Comparison of ENCODE assay signal across 8 mouse cellular contexts in the genomic region with DNA sequence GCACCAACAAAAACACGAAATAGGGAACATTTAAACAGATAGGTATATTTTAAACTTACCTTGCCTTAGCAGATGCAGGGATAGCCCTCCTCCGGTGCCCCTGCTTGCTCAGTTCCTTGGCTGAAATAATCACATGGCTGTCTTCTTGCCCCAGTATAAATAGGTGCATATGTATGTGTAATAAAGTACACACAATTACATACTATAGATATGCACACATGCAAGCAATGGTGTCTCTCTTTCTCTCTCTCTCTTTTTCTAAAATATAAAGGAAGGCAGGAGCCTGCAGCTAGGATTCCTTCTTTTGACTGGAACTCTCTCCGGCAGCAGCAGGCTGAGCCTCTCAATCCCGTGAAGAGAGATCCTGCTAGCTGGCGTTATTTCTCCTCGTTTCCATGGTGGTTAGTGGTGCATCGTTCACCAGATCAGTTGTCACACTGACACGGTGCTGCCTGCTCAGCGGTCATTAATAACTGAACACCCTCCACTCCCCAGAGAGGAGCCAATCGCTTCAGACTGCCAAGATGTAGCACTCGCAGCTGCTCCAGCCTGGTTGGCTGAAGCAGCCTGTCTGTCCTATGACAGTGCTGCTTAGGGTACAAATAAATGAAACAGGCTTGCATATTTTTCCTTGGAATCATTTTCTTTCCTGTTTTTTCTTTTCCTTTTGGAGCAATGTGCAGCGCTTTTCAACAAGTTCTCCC. TPM values are rescaled to one million over a fixed set of nuclear protein-coding genes. Genes with fewer than 3 reads are reported as not detected.
A peak's percentile ranks its signal among the peaks of the same experiment; 100 is the strongest.
DNase-seq lines count a peak whose midpoint lies in the region; ATAC-seq lines count a peak whose summit lies in the region.

No protein-coding gene starts in this region.

- H3K4me1 ChIP-seq in hindbrain, embryonic 11.5 days (replicated peaks; ENCODE audit: control insufficient read depth, insufficient read depth, low read length): no peaks in the 10 kb centered on the region
- peaks cover 24% of the 10 kb centered on the region; the same call in 1 of the 2 replicates for H3K4me1 ChIP-seq in lung, embryonic 15.5 days

- H3K4me2 ChIP-seq in hindbrain, embryonic 11.5 days (replicated peaks; ENCODE audit: low read depth, low read length): peak overlapping the region; percentile 45
- H3K4me2 ChIP-seq in lung, embryonic 15.5 days: peak overlapping the region; percentile 63

- H3K9ac ChIP-seq in hindbrain, embryonic 11.5 days (ENCODE audit: low read depth, low read length): peak overlapping the region; percentile 67
- H3K9ac ChIP-seq in lung, embryonic 15.5 days: peak overlapping the region; percentile 43

- peak overlapping the region; percentile 38 for H3K4me3 ChIP-seq in hindbrain, embryonic 11.5 days (ENCODE audit: low read depth, low read length)
- peak overlapping the region; percentile 47 for H3K4me3 ChIP-seq in lung, embryonic 15.5 days

- H3K27me3 ChIP-seq in hindbrain, embryonic 11.5 days (ENCODE audit: control insufficient read depth, insufficient read depth, low read length): no peaks in the 10 kb centered on the region
- H3K27me3 ChIP-seq in lung, embryonic 15.5 days: no peaks in the 10 kb centered on the region

- H3K9me3 ChIP-seq in hindbrain, embryonic 11.5 days (ENCODE audit: control insufficient read depth, low read length): no peaks in the 10 kb centered on the region
- no peaks in the 10 kb centered on the region for H3K9me3 ChIP-seq in lung, embryonic 15.5 days

- H3K36me3 ChIP-seq in hindbrain, embryonic 11.5 days (ENCODE audit: control insufficient read depth, insufficient read depth, low read length): no peaks in the 10 kb centered on the region
- no peaks in the 10 kb centered on the region for H3K36me3 ChIP-seq in lung, embryonic 15.5 days

- WGBS in hindbrain, embryonic 11.5 days: 14% methylated on average over 12 of the region's 12 CpGs
- 9% methylated on average over 12 of the region's 12 CpGs for WGBS in lung, embryonic 15.5 days

- ATAC-seq in hindbrain, embryonic 11.5 days (ENCODE audit: low FRiP score): peak; percentile 87
- ATAC-seq in lung, embryonic 15.5 days (ENCODE audit: borderline replicate concordance, extremely low read depth, low FRiP score, low TSS enrichment): peak; percentile 97

- DNase-seq in ZHBTc4 (ENCODE audit: low read depth, low spot score): peak; percentile 8
- DNase-seq in cerebellum, adult 9-10 months: peak; percentile 83
- DNase-seq in frontal cortex, postnatal 10 days (ENCODE audit: low spot score in 2 of 2): peak; percentile 76 to 80
- peak; percentile 71 for DNase-seq in hindbrain, embryonic 11.5 days (ENCODE audit: low spot score)
- DNase-seq in layer of hippocampus, postnatal 14 days (ENCODE audit: low spot score in 2 of 2): peak; percentile 77 to 91
- DNase-seq in right cerebral cortex, adult 18-20 months: peak; percentile 85
- no peak for DNase-seq in spleen, adult 18-20 months

- H3K27ac ChIP-seq in hindbrain, embryonic 11.5 days (ENCODE audit: low read depth, low read length): peak overlapping the region; percentile 85
- H3K27ac ChIP-seq in lung, embryonic 15.5 days: 0 out of 2 replicates have a peak overlapping the region, but pooled peaks have one; percentile 44

RNA-seq across cellular contexts. Expression of a gene that starts 0.6 kb away (rescaled TPM):
- polyA plus RNA-seq in hindbrain, embryonic 11.5 days (2014; fragmentation: Nextera tagmentation; extraction: Ambion mirVana): 43.3 and 43.7 TPM in 2 replicates
- 10 to 100 TPM; 60.4 to 63.7 TPM for total RNA-seq in layer of hippocampus, postnatal 14 days (2021)
- 17.2 and 18.3 TPM in 2 replicates for polyA plus RNA-seq in lung, embryonic 15.5 days (2015; fragmentation: Nextera tagmentation; extraction: Ambion mirVana)

Comparison
In these comparisons a context has a peak if more than half of its experiments do, and no peak if none do; other contexts are left out.
1. DNase-seq: peak in ZHBTc4 (single experiment), cerebellum, adult 9-10 months (single experiment), frontal cortex, postnatal 10 days (2 of 2), hindbrain, embryonic 11.5 days (single experiment), layer of hippocampus, postnatal 14 days (2 of 2) and right cerebral cortex, adult 18-20 months (single experiment); none in spleen, adult 18-20 months (0 of 2).